Mouse (Mus musculus) MEL (cell line): Measurements from ENCODE around the gene Rtl8c.

ENCODE experiments used
- CTCF ChIP-seq, 3 experiments: IDR thresholded peaks in 2 of 3; conservative IDR thresholded peaks in 1 of 3; 2 replicates each; pipeline ENCODE4 v1.5.1; 2011 to 2012; ENCODE audit warnings: low read length in 3 of 3, low read depth in 2 of 3, mild to moderate bottlenecking in 2 of 3, improper control_type of control experiment in 1 of 3, inconsistent platforms in 1 of 3, mixed read lengths in 1 of 3, moderate library complexity in 1 of 3; ENCODE audit not compliant: control insufficient read depth in 1 of 3, insufficient read depth in 1 of 3, poor library complexity in 1 of 3, severe bottlenecking in 1 of 3
- EP300 ChIP-seq, 2 experiments: IDR thresholded peaks; 2 replicates each; pipeline ENCODE4 v1.6.1; 2011; ENCODE audit warnings: improper control_type of control experiment in 2 of 2, low read length in 2 of 2, low read depth in 1 of 2, mild to moderate bottlenecking in 1 of 2
- NELFE ChIP-seq: IDR thresholded peaks from 2 replicates; pipeline ENCODE4 v1.6.1; 2011; ENCODE audit warnings: low read depth, low read length, improper control_type of control experiment
- POLR2A ChIP-seq, 2 experiments: IDR thresholded peaks; 2 replicates each; pipeline ENCODE4 v1.6.1; 2011 to 2012; ENCODE audit warnings: low read length in 2 of 2, mild to moderate bottlenecking in 2 of 2, control low read depth in 1 of 2, improper control_type of control experiment in 1 of 2, low read depth in 1 of 2, moderate library complexity in 1 of 2; ENCODE audit not compliant: control insufficient read depth in 1 of 2, insufficient read depth in 1 of 2, poor library complexity in 1 of 2
- TCF12 ChIP-seq: IDR thresholded peaks from 2 replicates; pipeline ENCODE4 v1.6.1; 2014; ENCODE audit warnings: low read depth, mild to moderate bottlenecking, inconsistent platforms, low read length, improper control_type of control experiment, moderate library complexity
- UBTF ChIP-seq: IDR thresholded peaks from 2 replicates; pipeline ENCODE4 v1.6.1; 2012; ENCODE audit warnings: low read depth, mild to moderate bottlenecking, inconsistent platforms, low read length, improper control_type of control experiment, moderate library complexity, borderline replicate concordance; ENCODE audit not compliant: insufficient read depth
- USF2 ChIP-seq, 2 experiments: IDR thresholded peaks; 2 replicates each; pipeline ENCODE4 v1.6.1; 2011 to 2012; ENCODE audit warnings: improper control_type of control experiment in 2 of 2, low read length in 2 of 2, borderline replicate concordance in 1 of 2, inconsistent platforms in 1 of 2, low read depth in 1 of 2, mild to moderate bottlenecking in 1 of 2; ENCODE audit not compliant: insufficient read depth in 1 of 2
- ZKSCAN1 ChIP-seq: IDR thresholded peaks from 2 replicates; pipeline ENCODE4 v1.6.1; 2012; ENCODE audit warnings: low read depth, mild to moderate bottlenecking, inconsistent platforms, low read length, improper control_type of control experiment, moderate library complexity
- ZMIZ1 ChIP-seq: IDR thresholded peaks from 2 replicates; pipeline ENCODE4 v1.6.1; 2012; ENCODE audit warnings: low read depth, mild to moderate bottlenecking, inconsistent platforms, low read length, improper control_type of control experiment, moderate library complexity
- ZNF384 ChIP-seq: IDR thresholded peaks from 2 replicates; pipeline ENCODE4 v1.6.1; 2012; ENCODE audit warnings: low read depth, mild to moderate bottlenecking, inconsistent platforms, low read length, improper control_type of control experiment

DNA sequence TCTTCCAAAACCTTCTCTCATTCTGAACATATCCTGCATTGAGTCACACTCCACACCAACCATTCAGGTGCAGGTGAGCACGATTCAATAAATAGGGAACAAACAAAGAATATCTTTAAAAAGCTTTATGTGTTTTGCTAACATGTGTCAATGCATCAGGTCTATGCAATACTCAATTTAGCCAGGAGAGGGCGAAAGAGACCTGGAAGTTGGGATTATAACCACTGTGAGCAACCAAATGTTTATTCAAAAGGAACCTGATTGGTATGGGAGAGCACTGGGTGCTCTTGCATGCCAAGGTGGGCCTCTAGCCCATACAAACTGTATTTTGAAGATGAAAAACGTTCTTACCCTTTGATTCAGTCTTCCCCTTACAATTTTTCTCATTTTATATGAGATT lies 2.7 kb downstream of the Rtl8c start:
- TF ChIP-seq CTCF (IDR thresholded peaks at IDR 0.05 in 2 of 3, conservative IDR thresholded peaks at IDR 0.05 in 1 of 3; ENCODE audit: control insufficient read depth in 1 of 3, insufficient read depth in 1 of 3, low read depth in 2 of 3, low read length in 3 of 3, poor library complexity in 1 of 3, severe bottlenecking in 1 of 3) (peak in 2 of 3 experiments; percentile 41 to 59; a peak in 4 of 6 replicates), ZMIZ1 (no peak), NELFE (no peak), ZKSCAN1 (no peak), ZNF384 (no peak), EP300 (IDR thresholded peaks at IDR 0.05; ENCODE audit: low read depth in 1 of 2, low read length in 2 of 2) (no peak), POLR2A (IDR thresholded peaks at IDR 0.05; ENCODE audit: control insufficient read depth in 1 of 2, insufficient read depth in 1 of 2, low read depth in 1 of 2, low read length in 2 of 2, poor library complexity in 1 of 2) (no peak), USF2 (IDR thresholded peaks at IDR 0.05; ENCODE audit: borderline replicate concordance in 1 of 2, insufficient read depth in 1 of 2, low read depth in 1 of 2, low read length in 2 of 2) (no peak), TCF12 (no peak), UBTF (no peak)
